Mouse (Mus musculus) megakaryocyte progenitor cell, adult 5-6 weeks (primary cell): Measurements from ENCODE around the gene Praf2. TPM values are rescaled to one million over a fixed set of nuclear protein-coding genes. Genes with fewer than 3 reads are reported as not detected.

Experiments used
- ATAC-seq: replicated peaks from 2 replicates; pipeline ENCODE4 v1.8.0; 2016; ENCODE audit warnings: mild to moderate bottlenecking, moderate TSS enrichment, inconsistent platforms; ENCODE audit not compliant: poor library complexity
- total RNA-seq, 2 experiments: library from RNA; stranded (forward) in 1 of 2; stranded (reverse) in 1 of 2; fragments of 157-497, 149-512 nt in 1 of 2; fragments of 200-1000 nt in 1 of 2; gene quantifications; 2 replicates each; pipeline versions ENCODE4 v1.2.3 to v1.2.4; 2015 to 2017

Praf2 gene
- total RNA-seq, 2 experiments from 2014 or later: 4.9 to 15.3 TPM

- no peak for ATAC-seq
These were observed 11.3 kb downstream of the Praf2 start for GRCm38 (mm10) chrX:7739336-7740081.

GRCm38 (mm10) chrX:7740082-7740819, 12.0 kb downstream of the Praf2 start:
- ATAC-seq: no peak

- no peak for ATAC-seq
These were observed 12.9 kb downstream of the Praf2 start for GRCm38 (mm10) chrX:7741103-7741502.

- peak; percentile 71 for ATAC-seq
These were observed 15.2 kb downstream of the Praf2 start for GRCm38 (mm10) chrX:7743470-7743869.

- no peak for ATAC-seq
These were observed 16.7 kb downstream of the Praf2 start for GRCm38 (mm10) chrX:7744940-7745339.

- ATAC-seq: no peak
These were observed 17.2 kb downstream of the Praf2 start for GRCm38 (mm10) chrX:7745429-7745828.

GRCm38 (mm10) chrX:7750432-7751116, 22.3 kb downstream of the Praf2 start, which contains the start of gene Ccdc120:
Gene Ccdc120 (minus strand): TSS chrX:7750905.
- ATAC-seq: peak; percentile 39; the same call in 1 of the 2 replicates

- peak; percentile 94 for ATAC-seq
These were observed 25.4 kb downstream of the Praf2 start for GRCm38 (mm10) chrX:7753627-7754026.

- peak; percentile 89 for ATAC-seq
These were observed 34.1 kb downstream of the Praf2 start, which contains the start of gene Tfe3 for GRCm38 (mm10) chrX:7762137-7762920. Gene Tfe3 (plus strand): TSS chrX:7762560.

GRCm38 (mm10) chrX:7762921-7763197, 34.6 kb downstream of the Praf2 start:
- ATAC-seq: no peak

GRCm38 (mm10) chrX:7763631-7764393, 35.6 kb downstream of the Praf2 start:
- ATAC-seq: peak; percentile 52

- no peak for ATAC-seq
These were observed 36.5 kb downstream of the Praf2 start for GRCm38 (mm10) chrX:7764657-7765280.

GRCm38 (mm10) chrX:7765281-7765670, 37.0 kb downstream of the Praf2 start:
- ATAC-seq: no peak

GRCm38 (mm10) chrX:7765764-7766163, 37.5 kb downstream of the Praf2 start:
- ATAC-seq: peak; percentile 24

- ATAC-seq: peak; percentile 67
These were observed 41.2 kb downstream of the Praf2 start for GRCm38 (mm10) chrX:7769302-7770017.

- no peak for ATAC-seq
These were observed 44.5 kb downstream of the Praf2 start for GRCm38 (mm10) chrX:7772766-7773165.

GRCm38 (mm10) chrX:7775501-7776205, 47.4 kb downstream of the Praf2 start:
- no peak for ATAC-seq

- peak; percentile 79 for ATAC-seq
These were observed 48.3 kb downstream of the Praf2 start for GRCm38 (mm10) chrX:7776329-7777082.
